Mouse (Mus musculus) spleen, adult 12 weeks (tissue): ENCODE measurements around the gene Lin37.
A peak's percentile ranks its signal among the peaks of the same experiment; 100 is the strongest.

Experiments
- DNase-seq: peaks from one replicate; pipeline ENCODE4 v3.0.0; 2022; ENCODE audit warnings: low spot score

The Lin37 gene

GRCm38 (mm10) chr7:30586455-30587020, 26.9 kb upstream of the Lin37 start:
- DNase-seq = no peak

GRCm38 (mm10) chr7:30585170-30585569, 25.5 kb upstream of the Lin37 start:
- DNase-seq = no peak

- no peak for DNase-seq
These were observed 24.7 kb upstream of the Lin37 start for GRCm38 (mm10) chr7:30584339-30584738.

DNA sequence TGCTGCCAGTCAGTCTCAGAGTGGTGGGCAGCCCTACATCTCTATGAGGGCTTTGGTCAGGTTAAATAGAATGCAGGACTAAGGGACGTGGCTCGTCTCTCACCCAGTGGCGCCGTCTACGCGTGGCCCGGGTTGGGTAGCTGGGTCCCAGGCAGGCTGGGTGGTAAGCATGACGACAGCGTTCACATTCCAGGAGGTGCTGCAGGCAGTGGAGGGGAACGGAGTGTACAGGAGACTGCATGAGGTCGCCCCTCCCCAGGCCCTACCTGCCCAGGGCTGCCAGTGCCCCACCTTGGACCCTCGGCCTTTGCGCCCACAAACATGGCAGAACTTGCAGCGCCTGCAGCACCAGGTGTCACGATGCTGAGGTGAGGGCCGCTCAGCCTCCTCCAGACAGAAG, 21.9 kb upstream of the Lin37 start:
- DNase-seq = no peak

DNA sequence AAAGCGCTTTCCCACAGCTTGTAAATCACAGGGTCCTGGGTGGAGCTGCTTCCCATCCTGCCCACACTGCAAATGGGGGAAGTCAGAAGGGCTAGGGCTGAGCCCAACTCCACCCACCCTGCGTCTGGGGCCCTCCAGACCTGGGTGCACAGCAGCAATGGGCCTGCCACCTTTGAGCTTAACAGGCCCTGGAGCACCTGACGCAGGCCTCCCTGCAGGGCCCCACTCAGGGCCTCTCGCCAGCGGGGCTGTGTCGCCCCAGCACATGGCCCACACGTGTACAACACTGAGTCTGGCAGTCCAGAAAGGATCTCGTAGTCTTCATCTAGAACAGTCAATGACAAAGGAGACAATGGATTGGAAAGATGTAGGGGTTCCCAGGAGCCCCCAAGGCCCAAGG, 20.3 kb upstream of the Lin37 start:
- DNase-seq = no peak

DNA sequence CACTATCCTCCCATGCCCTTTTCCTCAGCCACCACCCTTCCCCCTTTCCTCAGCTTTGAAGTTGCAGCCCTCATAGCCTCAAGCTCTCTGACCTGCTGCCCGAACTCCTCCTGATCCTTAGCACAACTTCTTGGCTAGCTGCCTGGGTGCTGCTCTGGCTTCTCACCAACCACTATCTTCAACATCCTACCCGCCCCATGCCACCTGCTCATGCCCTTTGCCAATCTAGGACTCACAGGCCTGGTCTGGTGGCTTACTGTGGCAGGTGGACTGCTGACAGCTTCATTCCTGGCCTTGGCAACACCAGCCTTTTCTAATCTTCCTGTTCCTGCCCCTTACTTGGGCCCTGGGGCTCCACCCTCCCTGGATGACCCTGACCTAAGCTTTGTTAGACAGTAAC, 13.3 kb upstream of the Lin37 start:
- DNase-seq = peak; percentile 58

- DNase-seq = no peak
These were observed 12.8 kb upstream of the Lin37 start for GRCm38 (mm10) chr7:30572389-30572788.

- DNase-seq = no peak
These were observed 7.9 kb upstream of the Lin37 start for GRCm38 (mm10) chr7:30567555-30567954.

DNA sequence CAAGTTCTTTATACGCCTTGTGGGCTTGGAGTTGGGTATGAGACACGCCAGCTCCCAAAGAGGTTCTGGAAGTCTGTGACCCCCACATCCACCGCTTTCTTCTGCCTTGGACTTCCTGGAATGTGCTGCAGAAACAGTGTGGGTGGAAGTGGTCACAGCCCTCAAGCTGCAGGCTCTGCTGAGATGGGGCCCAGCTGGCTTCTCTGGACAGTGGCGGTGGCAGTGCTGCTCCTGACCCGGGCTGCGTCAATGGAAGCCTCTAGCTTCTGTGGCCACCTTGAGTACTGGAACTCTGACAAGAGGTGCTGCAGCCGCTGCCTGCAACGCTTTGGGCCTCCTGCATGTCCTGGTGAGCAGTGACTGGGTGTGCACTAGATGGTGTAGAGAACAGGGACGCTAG, 6.4 kb upstream of the Lin37 start:
- no peak for DNase-seq

DNA sequence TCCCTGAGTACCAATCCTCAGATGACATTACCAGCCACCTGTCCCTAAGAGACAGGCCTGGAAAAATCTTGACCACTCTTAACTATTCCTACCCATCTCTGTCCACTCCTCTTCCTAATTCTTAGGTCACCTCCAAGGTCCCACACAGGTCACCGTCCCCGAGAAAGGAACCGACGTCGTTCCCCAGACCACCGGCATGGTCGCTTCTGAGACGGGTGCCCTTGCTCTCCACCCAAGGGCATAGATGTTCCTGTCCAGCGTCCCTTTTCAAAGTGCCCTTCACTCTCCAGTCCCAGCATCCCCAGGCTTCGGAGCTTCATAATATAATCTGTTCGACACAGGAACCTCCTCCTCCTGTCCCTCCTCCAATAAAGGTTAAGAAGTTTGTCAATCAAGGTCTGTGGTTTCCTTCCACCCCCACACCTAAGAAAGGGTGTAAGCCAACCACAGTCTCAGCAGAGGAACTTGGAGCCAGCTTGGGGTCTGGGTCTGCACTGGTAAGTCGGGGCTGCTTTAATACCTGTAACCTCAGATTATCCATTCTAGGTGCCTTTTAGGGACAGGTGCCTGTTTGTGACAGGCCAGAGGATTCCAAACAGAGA, 5.4 kb upstream of the Lin37 start, which contains the start of gene Igflr1:
Gene Igflr1 (plus strand): TSS at position 458 of the 602 bp plus-strand sequence.
- no peak for DNase-seq

DNA sequence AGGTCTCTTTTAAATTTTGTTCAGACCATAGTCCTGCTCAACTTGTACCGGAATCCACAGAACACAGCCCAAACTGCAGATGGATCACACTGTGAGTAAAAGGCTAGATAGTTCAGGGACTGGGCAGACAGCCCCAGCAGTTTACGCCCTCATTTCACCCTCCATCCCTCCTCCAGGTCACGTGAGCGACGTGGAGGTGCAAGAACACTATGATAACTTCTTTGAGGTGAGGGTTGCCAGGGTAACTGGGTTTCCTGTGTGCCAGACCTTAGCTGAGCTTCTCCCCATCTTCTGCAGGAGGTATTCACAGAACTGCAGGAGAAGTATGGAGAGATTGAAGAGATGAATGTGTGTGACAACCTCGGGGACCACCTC, 4.3 kb upstream of the Lin37 start:
- DNase-seq = peak; percentile 39

- DNase-seq = peak; percentile 86
These were observed 3.7 kb upstream of the Lin37 start, which contains the start of the genes U2af1l4, Gm49396 and Psenen for GRCm38 (mm10) chr7:30563117-30563905. TSS of gene U2af1l4 (plus strand) at chr7:30563301. TSS of gene Gm49396 (plus strand) at chr7:30563344. TSS of gene Psenen (minus strand) at chr7:30563627.

- no peak for DNase-seq
These were observed 3.0 kb upstream of the Lin37 start for GRCm38 (mm10) chr7:30562526-30563116.

GRCm38 (mm10) chr7:30560296-30560695, 658 bp upstream of the Lin37 start:
- no peak for DNase-seq

DNA sequence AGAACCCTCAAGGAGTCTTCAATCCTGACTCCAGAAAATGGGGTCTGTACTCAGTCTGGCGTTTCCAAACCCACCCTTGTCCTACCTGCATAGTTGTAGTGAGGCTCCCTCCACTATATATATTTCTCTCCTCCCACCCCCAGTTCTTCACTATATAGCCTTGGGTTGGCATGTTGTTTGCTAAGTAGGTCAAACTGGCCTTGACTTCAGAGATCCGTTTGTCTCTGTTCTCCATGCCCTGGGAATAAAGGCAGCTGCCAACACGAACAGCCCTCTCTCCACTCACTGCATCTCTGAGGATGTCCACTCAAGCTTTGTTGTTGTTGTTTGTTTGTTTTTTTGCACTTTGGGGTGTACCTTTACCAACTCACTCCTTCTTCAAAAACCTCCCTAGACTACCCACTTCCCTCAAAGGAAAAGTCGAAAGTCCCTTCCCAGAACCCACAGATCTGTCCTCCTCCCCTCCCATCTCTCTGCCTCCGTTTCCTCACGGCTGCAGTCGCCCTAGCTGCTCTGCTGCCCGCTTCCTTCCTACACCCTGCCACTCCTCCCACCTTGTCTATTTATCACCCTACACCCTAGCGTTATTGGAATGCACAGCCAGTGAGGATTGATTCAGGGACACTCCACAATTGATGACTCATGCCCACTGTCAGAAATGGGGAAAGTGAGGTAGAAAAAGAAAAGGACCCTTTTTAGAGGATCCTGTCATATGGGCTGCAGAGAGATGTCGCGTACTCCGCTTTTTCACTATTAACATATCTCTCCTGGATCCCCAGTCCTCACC, 789 bp downstream of the Lin37 start:
- DNase-seq = peak; percentile 22

DNA sequence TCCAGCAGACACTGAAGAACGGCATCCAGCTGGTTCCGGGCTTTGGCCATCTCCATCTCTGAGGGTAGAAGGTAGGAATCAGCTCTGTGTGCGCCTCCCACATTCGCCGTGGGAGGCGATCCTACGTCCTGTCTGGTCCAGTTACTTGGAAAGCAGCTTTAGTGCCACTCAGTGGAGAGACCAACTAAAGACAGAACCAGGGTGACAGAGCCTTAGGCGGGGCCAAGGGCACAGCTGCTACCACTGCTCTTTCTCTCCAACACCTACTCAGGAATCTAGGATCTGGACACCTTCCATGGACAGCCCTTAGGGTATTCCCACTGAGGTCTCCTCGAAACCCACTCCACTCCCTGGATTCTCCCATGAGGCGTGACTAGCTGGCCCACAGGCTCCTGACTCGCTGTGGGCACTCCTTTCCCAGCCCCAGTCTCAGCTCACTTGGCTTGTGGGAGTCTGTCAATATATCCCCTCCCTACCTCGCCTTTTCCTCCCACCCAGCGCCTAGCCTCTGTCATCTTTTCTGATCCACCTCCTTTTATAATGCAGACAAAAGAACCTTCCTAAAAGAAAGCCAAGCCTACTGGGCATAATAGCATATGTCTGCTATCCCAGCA, 1.6 kb downstream of the Lin37 start:
- no peak for DNase-seq

- DNase-seq = no peak
These were observed 2.6 kb downstream of the Lin37 start for GRCm38 (mm10) chr7:30556894-30557536.

DNA sequence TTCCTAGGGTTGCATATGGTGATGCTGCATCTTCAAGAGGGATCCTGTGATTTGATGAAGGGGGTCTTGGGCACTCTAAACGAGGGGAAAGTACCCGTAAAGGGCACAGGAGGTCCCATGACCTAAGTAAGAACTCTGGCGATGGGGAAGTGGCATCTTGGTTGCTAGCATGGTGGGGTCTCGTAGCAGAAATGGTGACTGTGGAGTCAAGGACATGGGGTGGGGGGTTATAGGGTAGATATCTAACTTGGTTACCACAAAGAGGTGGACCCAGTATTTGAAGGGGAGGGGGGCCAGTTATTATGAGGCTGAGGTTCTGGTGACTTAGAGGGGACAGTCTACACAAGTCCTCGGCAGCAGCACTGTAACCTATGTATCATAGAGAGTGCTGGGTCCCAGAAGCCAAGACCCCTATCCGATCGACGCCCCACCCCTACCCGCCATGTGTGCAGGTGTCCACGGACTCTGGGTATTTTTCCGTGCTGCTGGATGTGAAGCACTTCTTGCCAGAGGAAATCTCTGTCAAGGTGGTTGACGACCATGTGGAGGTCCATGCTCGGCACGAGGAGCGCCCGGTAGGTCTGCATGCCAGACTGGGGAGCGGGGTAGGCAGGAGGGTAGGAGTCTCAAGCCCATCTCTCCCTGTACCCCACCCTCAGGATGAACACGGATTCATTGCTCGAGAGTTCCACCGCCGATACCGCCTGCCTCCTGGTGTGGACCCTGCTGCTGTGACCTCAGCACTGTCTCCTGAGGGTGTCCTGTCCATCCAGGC, 5.6 kb downstream of the Lin37 start:
- DNase-seq = no peak

DNA sequence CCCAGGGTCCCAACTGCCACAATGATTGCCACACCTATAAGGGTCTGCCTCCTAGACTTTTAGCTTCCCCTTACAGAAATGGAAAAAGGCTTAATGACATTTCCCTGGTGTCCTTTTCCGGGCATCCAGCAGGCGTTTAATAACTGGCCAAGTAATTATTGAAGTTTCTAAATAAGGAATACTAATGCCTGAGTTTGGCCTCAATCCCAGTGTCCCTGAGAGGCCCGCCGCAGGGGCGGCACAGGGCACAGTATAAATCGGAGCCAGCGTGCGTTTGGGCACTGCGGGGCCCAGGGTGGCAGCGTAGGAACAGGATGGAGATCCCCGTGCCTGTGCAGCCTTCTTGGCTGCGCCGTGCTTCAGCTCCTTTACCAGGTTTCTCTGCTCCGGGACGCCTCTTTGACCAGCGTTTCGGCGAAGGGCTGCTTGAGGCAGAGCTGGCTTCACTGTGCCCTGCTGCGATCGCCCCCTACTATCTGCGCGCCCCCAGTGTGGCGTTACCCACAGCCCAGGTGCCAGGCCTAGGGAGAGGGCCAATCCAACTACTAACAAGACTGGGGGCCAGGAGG, 6.5 kb downstream of the Lin37 start:
- DNase-seq = peak; percentile 39
